Mouse (Mus musculus): ENCODE measurements around the gene Gm12790. TPM values are rescaled to one million over a fixed set of nuclear protein-coding genes. Genes with fewer than 3 reads are reported as not detected.
A peak's percentile ranks its signal among the peaks of the same experiment; 100 is the strongest.
"Not testable (repeated sequence)": the region's sequence is repeated elsewhere in the genome, so short reads cannot be mapped to it uniquely, and the experiment has no call there.

Gm12790 gene
- total RNA-seq (2021) = not detected

- DNase-seq (ENCODE audit: low spot score in 2 of 2); intact Hi-C loops (cut with DNase I): not testable (repeated sequence)
Measured at GRCm38 (mm10) chr4:101980949-101981348, at the start of gene Gm12790. Gene Gm12790 (minus strand): TSS chr4:101981049.

GRCm38 (mm10) chr4:102026619-102027018 is 45.8 kb upstream of the Gm12790 start:
- DNase-seq (ENCODE audit: low spot score in 2 of 2) = no peak
- intact Hi-C loops (cut with DNase I) = no loop called here

GRCm38 (mm10) chr4:101998267-101998922 is 17.5 kb upstream of the Gm12790 start:
- intact Hi-C loops (cut with DNase I) = loop anchor here (2.0 to 5.0 kb wide), 2 partner anchors 342 to 526 kb away; no protein-coding TSS in a partner anchor
- peak; percentile 45 to 63 for DNase-seq (ENCODE audit: low spot score in 2 of 2)

- no peak for DNase-seq (ENCODE audit: low spot score in 2 of 2)
- intact Hi-C loops (cut with DNase I) = loop anchor here (5.0 kb wide), 1 partner anchor 525 kb away; no protein-coding TSS in a partner anchor
Measured at GRCm38 (mm10) chr4:101997426-101997825, 16.6 kb upstream of the Gm12790 start.

GRCm38 (mm10) chr4:101986326-101986725 is 5.5 kb upstream of the Gm12790 start, which contains the start of gene Gm12789:
Gene Gm12789 (plus strand): TSS chr4:101986626.
- intact Hi-C loops (cut with DNase I); DNase-seq (ENCODE audit: low spot score in 2 of 2): not testable (repeated sequence)

GRCm38 (mm10) chr4:101985678-101986077 is 4.8 kb upstream of the Gm12790 start:
- intact Hi-C loops (cut with DNase I) = no loop called here
- DNase-seq (ENCODE audit: low spot score in 2 of 2) = no peak

- intact Hi-C loops (cut with DNase I); DNase-seq (ENCODE audit: low spot score in 2 of 2): not testable (repeated sequence)
Measured at GRCm38 (mm10) chr4:101940107-101940506, 40.7 kb downstream of the Gm12790 start, which contains the start of gene Gm12794. Gene Gm12794 (plus strand): TSS chr4:101940407.

Other genes with a start within 250 kb of the Gm12790 start
- not detected for gene B020004J07Rik, start 137.0 kb downstream of the Gm12790 start, total RNA-seq (2021)
- gene C130073F10Rik, start 87.3 kb downstream of the Gm12790 start, total RNA-seq (2021) = not detected
- gene Gm12800, start 71.9 kb downstream of the Gm12790 start, total RNA-seq (2021) = not detected
- not detected for gene Gm12794, start 40.6 kb downstream of the Gm12790 start, total RNA-seq (2021)
- not detected for gene Gm12789, start 5.6 kb upstream of the Gm12790 start, total RNA-seq (2021)
- gene Pde4b, start 106.5 kb upstream of the Gm12790 start, total RNA-seq (2021) = 100 to 1,000 TPM; 129 to 140 TPM

All from left cerebral cortex, postnatal 36 days (tissue).